Mouse (Mus musculus): ENCODE measurements around the gene Zfp324. TPM values are rescaled to one million over a fixed set of nuclear protein-coding genes. Genes with fewer than 3 reads are reported as not detected.

The Zfp324 gene
- polyA plus RNA-seq (2012; rRNA removed), result 1.7 and 1.8 TPM in 2 replicates

GRCm38 (mm10) chr7:12965678-12966091, at the start of gene Zfp324:
TSS of gene Zfp324 (plus strand) at chr7:12965838.

GRCm38 (mm10) chr7:12921705-12922465, 43.8 kb upstream of the Zfp324 start, which contains the start of gene Rps5:
TSS of gene Rps5 (plus strand) at chr7:12922290.

GRCm38 (mm10) chr7:12927191-12927680, 38.4 kb upstream of the Zfp324 start, which contains the start of gene Rnf225:
TSS of gene Rnf225 (plus strand) at chr7:12927416.

GRCm38 (mm10) chr7:12977682-12978389, 12.2 kb downstream of the Zfp324 start, which contains the start of gene Zfp446:
TSS of gene Zfp446 (plus strand) at chr7:12977848.

GRCm38 (mm10) chr7:12998053-12998452, 32.4 kb downstream of the Zfp324 start, which contains the start of gene Slc27a5:
TSS of gene Slc27a5 (minus strand) at chr7:12998192.

GRCm38 (mm10) chr7:12998851-12999250, 33.2 kb downstream of the Zfp324 start, which contains the start of gene Trim28:
TSS of gene Trim28 (plus strand) at chr7:12999114.

GRCm38 (mm10) chr7:13010005-13010908, 44.6 kb downstream of the Zfp324 start, which contains the start of gene Zbtb45:
TSS of gene Zbtb45 (minus strand) at chr7:13010034.

Other genes starting within 250 kb of the Zfp324 start
- not detected in 2 replicates for gene Vmn2r56, start 230.8 kb upstream of the Zfp324 start, polyA plus RNA-seq (2012; rRNA removed)
- 0.25 and 0.29 TPM in 2 replicates for gene Zscan18, start 162.2 kb upstream of the Zfp324 start, polyA plus RNA-seq (2012; rRNA removed)
- gene Zfp329, start 147.0 kb upstream of the Zfp324 start, polyA plus RNA-seq (2012; rRNA removed), result 2.2 and 2.4 TPM in 2 replicates
- 5.1 and 5.6 TPM in 2 replicates for gene Zfp110, start 131.1 kb upstream of the Zfp324 start, polyA plus RNA-seq (2012; rRNA removed)
- gene Zfp128, start 84.7 kb upstream of the Zfp324 start, polyA plus RNA-seq (2012; rRNA removed), result 0.75 and 0.82 TPM in 2 replicates
- 3.4 and 3.5 TPM in 2 replicates for gene Zscan22, start 68.0 kb upstream of the Zfp324 start, polyA plus RNA-seq (2012; rRNA removed)
- gene Rps5, start 43.5 kb upstream of the Zfp324 start, polyA plus RNA-seq (2012; rRNA removed), result 1,527 and 1,533 TPM in 2 replicates
- 0.13 and 0.22 TPM in 2 replicates for gene Rnf225, start 38.4 kb upstream of the Zfp324 start, polyA plus RNA-seq (2012; rRNA removed)
- 1.9 and 2.1 TPM in 2 replicates for gene Zfp446, start 12.0 kb downstream of the Zfp324 start, polyA plus RNA-seq (2012; rRNA removed)
- 37.4 and 60.2 TPM in 2 replicates for gene Slc27a5, start 32.4 kb downstream of the Zfp324 start, polyA plus RNA-seq (2012; rRNA removed)
- gene Trim28, start 33.3 kb downstream of the Zfp324 start, polyA plus RNA-seq (2012; rRNA removed), result 85.9 and 90.4 TPM in 2 replicates
- gene Zbtb45, start 44.2 kb downstream of the Zfp324 start, polyA plus RNA-seq (2012; rRNA removed), result 5.4 and 5.7 TPM in 2 replicates
- 99.3 and 101 TPM in 2 replicates for gene Chmp2a, start 69.0 kb downstream of the Zfp324 start, polyA plus RNA-seq (2012; rRNA removed)
- 86.0 and 91.7 TPM in 2 replicates for gene Ube2m, start 72.4 kb downstream of the Zfp324 start, polyA plus RNA-seq (2012; rRNA removed)
- 0.53 and 0.59 TPM in 2 replicates for gene Mzf1, start 88.9 kb downstream of the Zfp324 start, polyA plus RNA-seq (2012; rRNA removed)
- gene Vmn1r85, start 129.3 kb downstream of the Zfp324 start, polyA plus RNA-seq (2012; rRNA removed), result not detected in 2 replicates
- not detected in 2 replicates for gene Vmn1r86, start 154.1 kb downstream of the Zfp324 start, polyA plus RNA-seq (2012; rRNA removed)
- not detected in 2 replicates for gene Vmn1r87, start 174.3 kb downstream of the Zfp324 start, polyA plus RNA-seq (2012; rRNA removed)
- gene Vmn1r88, start 193.7 kb downstream of the Zfp324 start, polyA plus RNA-seq (2012; rRNA removed), result not detected in 2 replicates
- gene Vmn1r89, start 247.2 kb downstream of the Zfp324 start, polyA plus RNA-seq (2012; rRNA removed), result not detected in 2 replicates